Mouse (Mus musculus) limb, embryonic 14.5 days (tissue): ENCODE data around the gene Lta. TPM values are rescaled to one million over a fixed set of nuclear protein-coding genes. Genes with fewer than 3 reads are reported as not detected.

ENCODE experiments used
- ATAC-seq: fragments of 200-750 bp; cut with Nextera tagmentation; 2 replicates; pipeline ENCODE4 v1.8.0; 2017; ENCODE audit warnings: low read depth, moderate number of reproducible peaks, moderate TSS enrichment; ENCODE audit not compliant: low FRiP score
- DNase-seq: peaks from one replicate; pipeline ENCODE4 v3.0.0-alpha.2; 2015; ENCODE audit warnings: low spot score
- H3K27ac ChIP-seq: fragments of 300-500 bp; sonication (generic); replicated peaks from 2 replicates; pipeline ENCODE4 v1.5.1; 2014; ENCODE audit warnings: low read depth, mild to moderate bottlenecking, low read length, moderate library complexity, mixed read lengths
- H3K27me3 ChIP-seq: fragments of 300-500 bp; sonication (generic); 2 replicates; pipeline ENCODE4 v1.6.1; 2014; ENCODE audit warnings: low read length, mixed read lengths; ENCODE audit not compliant: control insufficient read depth, insufficient read depth
- H3K36me3 ChIP-seq: fragments of 300-500 bp; sonication (generic); 2 replicates; pipeline ENCODE4 v1.6.1; 2014; ENCODE audit warnings: mild to moderate bottlenecking, low read length, moderate library complexity, mixed read lengths; ENCODE audit not compliant: control insufficient read depth, insufficient read depth
- H3K4me1 ChIP-seq: fragments of 300-500 bp; sonication (generic); 2 replicates; pipeline ENCODE4 v1.6.1; 2014; ENCODE audit warnings: antibody characterized with exemption, low read length, mixed read lengths; ENCODE audit not compliant: control insufficient read depth, insufficient read depth
- H3K4me2 ChIP-seq: fragments of 300-500 bp; sonication (generic); replicated peaks from 2 replicates; pipeline ENCODE4 v1.6.1; 2014; ENCODE audit warnings: low read depth, mild to moderate bottlenecking, low read length, moderate library complexity; ENCODE audit not compliant: severe bottlenecking
- H3K4me3 ChIP-seq: fragments of 300-500 bp; sonication (generic); replicated peaks from 2 replicates; pipeline ENCODE4 v1.5.1; 2014; ENCODE audit warnings: low read length
- H3K9ac ChIP-seq: fragments of 300-500 bp; sonication (generic); 2 replicates; pipeline ENCODE4 v1.6.1; 2014; ENCODE audit warnings: mild to moderate bottlenecking, low read depth, low read length, moderate library complexity; ENCODE audit not compliant: severe bottlenecking
- H3K9me3 ChIP-seq: fragments of 300-500 bp; sonication (generic); 2 replicates; pipeline ENCODE4 v1.6.1; 2016; ENCODE audit warnings: low read length; ENCODE audit not compliant: control insufficient read depth
- POLR2A ChIP-seq: fragments of 200-500 bp; IDR thresholded peaks from 2 replicates; pipeline ENCODE4 v1.8.0; 2012; ENCODE audit warnings: inconsistent platforms, mild to moderate bottlenecking, moderate library complexity, borderline replicate concordance; ENCODE audit not compliant: insufficient read depth, insufficient read length; ENCODE audit errors: extremely low read depth
- WGBS: fragments of 180-500 bp; shearing (Covaris S2); extraction: QIAGEN DNeasy Blood & Tissue Kit; methylation state at CpG from one replicate; pipeline ENCODE4 v1.1.7; 2014; 5-methylcytosine and 5-hydroxymethylcytosine counted together
- polyA plus RNA-seq, 2 experiments: library from polyadenylated mRNA; depleted of rRNA in 1 of 2; stranded (reverse) in 1 of 2; unstranded in 1 of 2; fragments of >200 nt; fragmentation: Nextera tagmentation in 1 of 2; extraction: Ambion mirVana in 1 of 2; gene quantifications; 2 replicates each; pipeline versions ENCODE4 v1.2.1 to v1.2.3; 2012 to 2014

The Lta gene
- polyA plus RNA-seq, 2 experiments, result 0.39 TPM; not detected in 1

- no peaks in the 10 kb centered on the region for H3K4me1 ChIP-seq
- ATAC-seq (no peak), DNase-seq (no peak)
- H3K4me2 ChIP-seq, result no peak overlapping the region
- no peak overlapping the region for H3K4me3 ChIP-seq
- H3K9me3 ChIP-seq, result no peaks in the 10 kb centered on the region
- 64% methylated on average over 3 of the region's 3 CpGs for WGBS
- H3K36me3 ChIP-seq, result no peaks in the 10 kb centered on the region
- no peak overlapping the region for H3K27ac ChIP-seq
- no peaks in the 10 kb centered on the region for H3K27me3 ChIP-seq
- TF ChIP-seq POLR2A, result no peak
- H3K9ac ChIP-seq, result no peak overlapping the region
Measured at GRCm38 (mm10) chr17:35210593-35210992, 5.4 kb upstream of the Lta start.

- DNase-seq, result no peak
- Histone ChIP-seq H3K4me1 (no peaks in the 10 kb centered on the region), H3K4me2 (no peak overlapping the region), H3K4me3 (no peak overlapping the region), H3K9ac (no peak overlapping the region), H3K9me3 (no peaks in the 10 kb centered on the region), H3K27ac (no peak overlapping the region), H3K36me3 (no peaks in the 10 kb centered on the region), H3K27me3 (no peaks in the 10 kb centered on the region)
- no peak for TF ChIP-seq POLR2A
- WGBS, result 78% methylated on average over 12 of the region's 12 CpGs
- no peak for ATAC-seq
Measured at GRCm38 (mm10) chr17:35209785-35210535, 4.8 kb upstream of the Lta start.

- DNase-seq (no peak), ATAC-seq (no peak)
- Histone ChIP-seq H3K27me3 (no peaks in the 10 kb centered on the region), H3K4me3 (no peak overlapping the region), H3K36me3 (no peaks in the 10 kb centered on the region), H3K9me3 (no peaks in the 10 kb centered on the region), H3K4me2 (no peak overlapping the region), H3K9ac (no peak overlapping the region), H3K4me1 (no peaks in the 10 kb centered on the region), H3K27ac (no peak overlapping the region)
- 58% methylated on average over 10 of the region's 10 CpGs for WGBS
- no peak for TF ChIP-seq POLR2A
Measured at GRCm38 (mm10) chr17:35205380-35205769, 224 bp upstream of the Lta start.

- Histone ChIP-seq H3K27me3 (no peaks in the 10 kb centered on the region), H3K9ac (no peak overlapping the region), H3K4me2 (no peak overlapping the region), H3K9me3 (no peaks in the 10 kb centered on the region), H3K36me3 (no peaks in the 10 kb centered on the region), H3K4me3 (no peak overlapping the region), H3K4me1 (no peaks in the 10 kb centered on the region), H3K27ac (no peak overlapping the region)
- no peak for ATAC-seq
- no peak for TF ChIP-seq POLR2A
- no peak for DNase-seq
- 83% methylated on average over 4 of the region's 4 CpGs for WGBS
Measured at GRCm38 (mm10) chr17:35202442-35202841, 2.7 kb downstream of the Lta start.

GRCm38 (mm10) chr17:35201787-35202186 lies 3.4 kb downstream of the Lta start, which contains the start of gene Tnf:
Gene Tnf (minus strand): TSS chr17:35202007.
- no peak within 1 kb of the TSS for H3K9ac ChIP-seq
- no peaks in the 10 kb centered on the region for H3K9me3 ChIP-seq
- no peak within 1 kb of the TSS for H3K4me2 ChIP-seq
- no peaks in the 10 kb centered on the region for H3K27me3 ChIP-seq
- no peak for ATAC-seq
- no peaks in the 10 kb centered on the region for H3K4me1 ChIP-seq
- TF ChIP-seq POLR2A, result no peak
- no peak for DNase-seq
- no peak within 1 kb of the TSS for H3K4me3 ChIP-seq
- WGBS, result 30% methylated on average over 13 of the region's 13 CpGs
- H3K36me3 ChIP-seq, result no peaks in the 10 kb centered on the region
- H3K27ac ChIP-seq, result no peak within 1 kb of the TSS
